Mouse (Mus musculus) adrenal gland, adult 18-20 months (tissue): ENCODE measurements around the gene Olfr1358. TPM values are rescaled to one million over a fixed set of nuclear protein-coding genes. Genes with fewer than 3 reads are reported as not detected.
"Not testable (repeated sequence)": the region's sequence is repeated elsewhere in the genome, so short reads cannot be mapped to it uniquely, and the experiment has no call there.

ENCODE experiments used
- DNase-seq, 2 experiments: peaks; one replicate each; pipeline ENCODE4 v3.0.0; 2021 to 2022; ENCODE audit warnings: low spot score in 2 of 2
- long read RNA-seq, 2 experiments: library from polyadenylated mRNA; stranded (forward); transcript quantifications; one replicate each; pipeline ENCODE4 v2.0.0; 2021
- total RNA-seq, 2 experiments: library from RNA; stranded (reverse); gene quantifications; 1 replicate in 1 of 2; 2 replicates in 1 of 2; pipeline ENCODE4 v1.2.3; 2021

Olfr1358 gene
- not detected for total RNA-seq
- long read RNA-seq, experiment 1: 0 reads
- long read RNA-seq, experiment 2: 0 reads

GRCm38 (mm10) chr10:78517128-78517527 is at the start of gene Olfr1358:
Olfr1358 (plus strand) TSS chr10:78517428.
- no peak for DNase-seq

- no peak for DNase-seq
Observed at GRCm38 (mm10) chr10:78467761-78468310, 49.4 kb upstream of the Olfr1358 start.

- DNase-seq: no peak
Observed at GRCm38 (mm10) chr10:78470582-78471313, 46.5 kb upstream of the Olfr1358 start.

- peak in 1 of 2 experiments; percentile 39 for DNase-seq
Observed at GRCm38 (mm10) chr10:78472046-78472445, 45.2 kb upstream of the Olfr1358 start.

GRCm38 (mm10) chr10:78473434-78473833 is 43.8 kb upstream of the Olfr1358 start:
- DNase-seq: no peak

- DNase-seq: no peak
Observed at GRCm38 (mm10) chr10:78474759-78475158, 42.5 kb upstream of the Olfr1358 start.

- no peak for DNase-seq
Observed at GRCm38 (mm10) chr10:78476821-78477220, 40.4 kb upstream of the Olfr1358 start.

- no peak for DNase-seq
Observed at GRCm38 (mm10) chr10:78480954-78481927, 36.0 kb upstream of the Olfr1358 start.

- peak in 1 of 2 experiments; percentile 45 for DNase-seq
Observed at GRCm38 (mm10) chr10:78481928-78482499, 35.2 kb upstream of the Olfr1358 start.

GRCm38 (mm10) chr10:78485369-78485768 is 31.9 kb upstream of the Olfr1358 start:
- not testable (repeated sequence) for DNase-seq

GRCm38 (mm10) chr10:78486871-78487270 is 30.4 kb upstream of the Olfr1358 start:
- no peak for DNase-seq

GRCm38 (mm10) chr10:78487431-78488086 is 29.7 kb upstream of the Olfr1358 start:
- peak; percentile 81 to 86 for DNase-seq

GRCm38 (mm10) chr10:78502986-78503733 is 14.1 kb upstream of the Olfr1358 start:
- DNase-seq: no peak

- no peak for DNase-seq
Observed at GRCm38 (mm10) chr10:78519792-78520191, 2.6 kb downstream of the Olfr1358 start.

- peak in 1 of 2 experiments; percentile 32 for DNase-seq
Observed at GRCm38 (mm10) chr10:78520260-78521005, 3.2 kb downstream of the Olfr1358 start.

GRCm38 (mm10) chr10:78525071-78525470 is 7.8 kb downstream of the Olfr1358 start:
- not testable (repeated sequence) for DNase-seq

- no peak for DNase-seq
Observed at GRCm38 (mm10) chr10:78525511-78525910, 8.3 kb downstream of the Olfr1358 start.

GRCm38 (mm10) chr10:78540943-78541342 is 23.7 kb downstream of the Olfr1358 start:
- peak in 1 of 2 experiments; percentile 12 for DNase-seq

GRCm38 (mm10) chr10:78565070-78565469 is 47.8 kb downstream of the Olfr1358 start:
- DNase-seq: no peak
